Mouse (Mus musculus): ENCODE measurements at regions not wholly inside any gene's neighbourhood (a gene's known extent, or its start where the extent isn't known, plus 50 kb on each side); places are given as distances from the start of the nearest gene placed in this dataset.

- Histone ChIP-seq H3K36me3 (no peaks in the 10 kb centered on the region), H3K27ac (no peak overlapping the region), H3K9me3 (no peaks in the 10 kb centered on the region), H3K4me2 (no peak overlapping the region), H3K4me3 (replicated peaks) (no peak overlapping the region), H3K9ac (replicated peaks) (no peak overlapping the region), H3K27me3 (no peaks in the 10 kb centered on the region), H3K4me1 (replicated peaks) (no peaks in the 10 kb centered on the region)
- ATAC-seq (ENCODE audit: insufficient number of reproducible peaks, insufficient read depth, low FRiP score, low TSS enrichment, low read depth): no peak
- WGBS: 87% methylated on average over 4 of the region's 4 CpGs
These were observed 279.8 kb upstream of the Mad2l1 start for GRCm38 (mm10) chr6:66255378-66255777.

GRCm38 (mm10) chr6:66263429-66263828, 271.8 kb upstream of the Mad2l1 start:
- Histone ChIP-seq H3K9me3 (no peaks in the 10 kb centered on the region), H3K4me3 (replicated peaks) (no peak overlapping the region), H3K27me3 (no peaks in the 10 kb centered on the region), H3K9ac (replicated peaks) (no peak overlapping the region), H3K4me1 (replicated peaks) (no peaks in the 10 kb centered on the region), H3K4me2 (no peak overlapping the region), H3K27ac (no peak overlapping the region), H3K36me3 (no peaks in the 10 kb centered on the region)
- 79% methylated on average over 3 of the region's 3 CpGs for WGBS
- ATAC-seq (ENCODE audit: insufficient number of reproducible peaks, insufficient read depth, low FRiP score, low TSS enrichment, low read depth): no peak

DNA sequence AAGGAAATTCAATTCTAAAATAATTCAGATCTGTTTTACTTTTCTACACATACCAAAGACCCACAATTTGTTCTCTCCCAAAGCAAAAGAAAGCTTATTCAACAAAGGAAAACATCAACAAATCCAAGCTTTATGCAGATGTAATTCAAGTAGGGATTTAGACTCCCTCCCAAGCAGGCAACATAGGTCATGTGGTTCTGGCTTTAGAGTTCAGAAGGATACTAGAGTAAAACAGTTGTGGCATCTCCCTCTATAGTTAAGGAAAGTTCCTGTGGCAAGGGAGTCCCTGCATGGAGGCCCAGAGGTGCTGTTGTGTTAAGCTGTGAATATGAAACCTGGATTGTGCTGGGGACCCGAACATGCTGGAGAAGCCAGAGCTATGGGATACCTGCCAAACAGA, 271.3 kb upstream of the Mad2l1 start:
- Histone ChIP-seq H3K27ac (no peak overlapping the region), H3K36me3 (no peaks in the 10 kb centered on the region), H3K9me3 (no peaks in the 10 kb centered on the region), H3K4me2 (no peak overlapping the region), H3K4me3 (replicated peaks) (no peak overlapping the region), H3K4me1 (replicated peaks) (no peaks in the 10 kb centered on the region), H3K9ac (replicated peaks) (no peak overlapping the region), H3K27me3 (no peaks in the 10 kb centered on the region)
- 83% methylated on average over 1 of the region's 1 CpGs for WGBS
- ATAC-seq (ENCODE audit: insufficient number of reproducible peaks, insufficient read depth, low FRiP score, low TSS enrichment, low read depth): no peak

DNA sequence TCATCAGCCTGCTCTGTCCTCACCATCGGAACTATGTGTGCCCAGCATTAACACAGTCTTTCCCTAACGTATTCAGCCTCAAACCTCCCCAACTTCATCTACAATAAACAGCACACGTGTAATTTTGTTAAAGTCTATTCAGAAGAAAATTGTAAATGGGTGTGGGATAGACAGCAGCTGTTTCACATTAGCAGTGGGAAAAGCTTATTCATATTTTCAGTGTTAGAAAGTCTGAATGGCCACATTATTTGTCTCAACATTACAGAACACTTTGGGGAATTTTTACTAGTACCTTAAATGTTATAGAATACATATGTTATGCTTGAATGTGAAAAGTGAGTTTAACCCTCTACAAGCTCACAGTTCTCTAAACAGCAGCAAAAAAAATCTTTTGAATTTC, 266.8 kb upstream of the Mad2l1 start:
- Histone ChIP-seq H3K4me3 (replicated peaks) (no peak overlapping the region), H3K27ac (0 out of 2 replicates have a peak overlapping the region, but pooled peaks have one; percentile 12), H3K9me3 (no peaks in the 10 kb centered on the region), H3K27me3 (no peaks in the 10 kb centered on the region), H3K4me1 (replicated peaks) (no peaks in the 10 kb centered on the region), H3K9ac (replicated peaks) (no peak overlapping the region), H3K36me3 (no peaks in the 10 kb centered on the region), H3K4me2 (no peak overlapping the region)
- ATAC-seq (ENCODE audit: insufficient number of reproducible peaks, insufficient read depth, low FRiP score, low TSS enrichment, low read depth): peak; percentile 63; the same call in 1 of the 2 replicates
- 35% methylated on average over 3 of the region's 3 CpGs for WGBS

DNA sequence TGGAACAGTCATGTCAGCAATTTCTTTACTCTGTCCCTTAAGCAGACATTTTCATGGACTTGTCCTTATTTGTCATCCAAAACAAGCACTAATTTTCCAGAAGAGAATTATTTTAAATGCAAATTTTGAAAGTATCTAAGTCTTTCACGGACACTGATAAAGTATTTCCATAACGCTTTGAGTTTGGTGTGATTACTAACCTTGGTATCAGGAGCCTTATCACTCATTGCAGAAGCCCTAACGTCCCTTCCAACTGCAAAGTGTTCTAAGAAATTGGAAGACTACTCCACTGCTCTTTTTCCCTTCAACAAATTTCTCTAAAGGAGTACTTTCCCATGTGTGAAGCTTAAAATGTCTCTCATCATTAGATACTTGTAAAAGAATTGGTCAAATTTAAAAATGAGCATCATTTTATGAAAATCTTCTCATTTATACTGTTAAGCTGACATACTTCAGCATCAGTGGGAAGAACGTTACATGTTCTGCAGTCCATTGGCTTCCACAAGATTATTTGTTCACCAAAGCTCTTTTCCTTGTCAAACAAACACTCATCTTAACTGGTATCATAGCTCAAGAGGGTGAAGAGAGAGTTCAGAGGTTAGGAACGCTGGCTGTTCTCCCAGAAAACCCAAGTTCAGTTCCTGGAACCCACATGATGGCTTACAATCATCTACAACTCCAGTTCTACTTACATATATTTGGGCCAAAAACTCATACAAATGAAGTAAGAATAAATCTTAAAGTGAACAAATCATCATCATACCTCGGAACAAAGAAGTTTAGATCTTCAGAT, 263.6 kb upstream of the Mad2l1 start:
- Histone ChIP-seq H3K4me3 (replicated peaks) (no peak overlapping the region), H3K9me3 (no peaks in the 10 kb centered on the region), H3K9ac (replicated peaks) (no peak overlapping the region), H3K36me3 (no peaks in the 10 kb centered on the region), H3K4me2 (no peak overlapping the region), H3K27me3 (no peaks in the 10 kb centered on the region), H3K27ac (no peak overlapping the region), H3K4me1 (replicated peaks) (no peaks in the 10 kb centered on the region)
- no peak for ATAC-seq (ENCODE audit: insufficient number of reproducible peaks, insufficient read depth, low FRiP score, low TSS enrichment, low read depth)
- WGBS: 89% methylated on average over 6 of the region's 6 CpGs

DNA sequence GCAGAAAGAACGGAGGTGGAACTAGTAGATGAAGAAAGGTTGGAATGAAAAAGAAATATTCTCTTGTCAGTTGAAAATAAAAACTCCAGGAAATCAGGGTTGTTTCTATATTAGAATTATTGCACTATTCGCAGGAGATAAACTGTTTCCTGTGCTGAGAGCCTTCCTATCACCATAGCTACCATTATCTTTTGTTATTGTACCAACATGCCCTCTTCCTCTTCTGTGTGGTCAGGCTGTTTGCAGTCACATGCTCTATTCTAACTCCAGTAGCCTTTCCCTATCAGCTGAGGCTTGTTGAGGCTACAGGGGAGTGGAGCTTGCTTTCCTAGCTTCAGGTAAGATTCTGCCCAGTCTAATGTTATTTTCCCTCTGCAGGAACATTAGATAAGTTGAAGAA, 263.0 kb upstream of the Mad2l1 start:
- 94% methylated on average over 2 of the region's 2 CpGs for WGBS

DNA sequence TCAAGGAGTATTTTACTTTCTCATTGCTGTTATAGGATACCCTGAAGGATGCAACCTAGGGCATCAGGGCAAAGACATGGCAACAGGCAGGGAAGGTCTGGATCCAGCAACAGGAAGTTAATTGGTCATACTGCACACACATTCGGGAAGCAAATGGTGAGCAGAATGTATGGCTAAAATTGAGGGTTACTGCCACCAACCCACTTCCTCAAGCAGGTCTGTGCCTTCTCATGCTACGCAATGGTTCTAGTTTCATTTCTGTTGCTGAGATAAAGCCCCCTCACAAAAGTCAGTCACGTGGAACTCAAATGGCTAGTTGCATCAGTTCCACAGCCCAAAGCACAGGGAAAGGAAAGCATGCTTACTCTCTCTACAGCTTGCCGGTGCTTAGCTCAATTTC, 260.5 kb upstream of the Mad2l1 start:
- 79% methylated on average over 4 of the region's 4 CpGs for WGBS
- Histone ChIP-seq H3K9ac (replicated peaks) (no peak overlapping the region), H3K27me3 (no peaks in the 10 kb centered on the region), H3K4me1 (replicated peaks) (no peaks in the 10 kb centered on the region), H3K4me2 (no peak overlapping the region), H3K9me3 (peaks cover 3% of the 10 kb centered on the region; the same call in 1 of the 2 replicates), H3K4me3 (replicated peaks) (no peak overlapping the region), H3K27ac (no peak overlapping the region), H3K36me3 (no peaks in the 10 kb centered on the region)
- no peak for ATAC-seq (ENCODE audit: insufficient number of reproducible peaks, insufficient read depth, low FRiP score, low TSS enrichment, low read depth)

More for the DNA sequence above, 263.0 kb upstream of the Mad2l1 start:
- Histone ChIP-seq H3K4me3 (replicated peaks) (no peak overlapping the region), H3K4me2 (no peak overlapping the region), H3K9ac (replicated peaks) (no peak overlapping the region), H3K27me3 (no peaks in the 10 kb centered on the region), H3K27ac (no peak overlapping the region), H3K36me3 (no peaks in the 10 kb centered on the region), H3K9me3 (no peaks in the 10 kb centered on the region), H3K4me1 (replicated peaks) (no peaks in the 10 kb centered on the region)
- ATAC-seq (ENCODE audit: insufficient number of reproducible peaks, insufficient read depth, low FRiP score, low TSS enrichment, low read depth): no peak

- WGBS: 82% methylated on average over 8 of the region's 8 CpGs
- Histone ChIP-seq H3K27ac (no peak overlapping the region), H3K9ac (replicated peaks) (no peak overlapping the region), H3K27me3 (no peaks in the 10 kb centered on the region), H3K4me1 (replicated peaks) (peaks cover 12% of the 10 kb centered on the region), H3K36me3 (no peaks in the 10 kb centered on the region), H3K9me3 (peaks cover 3% of the 10 kb centered on the region; the same call in 1 of the 2 replicates), H3K4me2 (no peak overlapping the region), H3K4me3 (replicated peaks) (no peak overlapping the region)
- no peak for ATAC-seq (ENCODE audit: insufficient number of reproducible peaks, insufficient read depth, low FRiP score, low TSS enrichment, low read depth)
These were observed 254.5 kb upstream of the Mad2l1 start for GRCm38 (mm10) chr6:66280701-66281100.

GRCm38 (mm10) chr6:66282566-66283115, 252.5 kb upstream of the Mad2l1 start:
- no peaks in the 10 kb centered on the region for H3K27me3 ChIP-seq
- no peak overlapping the region for H3K9ac ChIP-seq (replicated peaks)
- ATAC-seq (ENCODE audit: insufficient number of reproducible peaks, insufficient read depth, low FRiP score, low TSS enrichment, low read depth): peak; percentile 87
- H3K9me3 ChIP-seq: peaks cover 3% of the 10 kb centered on the region; the same call in 1 of the 2 replicates
- H3K27ac ChIP-seq: 0 out of 2 replicates have a peak overlapping the region, but pooled peaks have one; percentile 14
- no peaks in the 10 kb centered on the region for H3K36me3 ChIP-seq
- WGBS: 26% methylated on average over 6 of the region's 6 CpGs
- no peak overlapping the region for H3K4me3 ChIP-seq (replicated peaks)
- H3K4me1 ChIP-seq (replicated peaks): peaks cover 12% of the 10 kb centered on the region
- H3K4me2 ChIP-seq: no peak overlapping the region

DNA sequence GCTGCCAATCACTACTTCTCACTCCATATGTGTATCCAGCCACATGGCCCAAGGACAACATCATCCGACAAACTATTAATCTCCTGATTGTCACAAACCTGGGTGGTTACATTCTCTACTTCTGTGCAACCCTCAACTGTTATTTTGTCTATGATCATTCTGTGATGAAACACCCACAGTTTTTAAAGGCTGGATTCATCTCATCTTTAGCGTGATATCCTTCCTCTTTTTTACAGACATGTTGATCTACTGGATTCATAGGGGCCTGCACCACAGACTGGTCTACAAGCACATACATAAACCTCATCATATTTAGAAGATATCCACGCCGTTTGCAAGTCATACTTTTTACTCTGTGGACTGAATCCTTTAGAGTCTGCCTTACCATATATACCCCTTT, 251.7 kb upstream of the Mad2l1 start:
- Histone ChIP-seq H3K4me3 (replicated peaks) (no peak overlapping the region), H3K27ac (no peak overlapping the region), H3K36me3 (no peaks in the 10 kb centered on the region), H3K9ac (replicated peaks) (no peak overlapping the region), H3K9me3 (no peaks in the 10 kb centered on the region), H3K4me1 (replicated peaks) (peaks cover 12% of the 10 kb centered on the region), H3K27me3 (no peaks in the 10 kb centered on the region), H3K4me2 (no peak overlapping the region)
- ATAC-seq (ENCODE audit: insufficient number of reproducible peaks, insufficient read depth, low FRiP score, low TSS enrichment, low read depth): no peak
- WGBS: 83% methylated on average over 4 of the region's 4 CpGs

DNA sequence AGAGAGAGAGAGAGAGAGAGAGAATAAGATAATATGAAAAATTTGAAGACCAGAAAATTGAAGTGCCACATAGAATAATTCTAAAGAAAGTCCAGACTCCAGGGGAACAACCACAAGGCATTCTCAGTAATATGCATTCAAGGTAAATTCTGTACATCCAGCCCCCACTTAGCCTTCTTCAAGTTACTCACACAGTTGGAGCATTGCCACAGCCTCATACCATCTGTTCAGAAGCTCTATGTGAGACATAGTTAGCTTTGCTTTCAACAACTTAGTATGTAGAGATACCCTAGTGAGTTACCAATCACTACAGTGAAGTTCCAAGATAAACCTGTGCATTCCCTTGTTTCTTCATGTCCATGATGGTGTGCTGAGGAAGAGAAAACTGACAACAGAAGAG, 247.6 kb upstream of the Mad2l1 start:
- no peak overlapping the region for H3K9ac ChIP-seq (replicated peaks)
- peaks cover 9% of the 10 kb centered on the region for H3K4me1 ChIP-seq (replicated peaks)
- ATAC-seq (ENCODE audit: insufficient number of reproducible peaks, insufficient read depth, low FRiP score, low TSS enrichment, low read depth): no peak
- no peaks in the 10 kb centered on the region for H3K27me3 ChIP-seq
- H3K9me3 ChIP-seq: no peaks in the 10 kb centered on the region
- no peak overlapping the region for H3K27ac ChIP-seq
- no peaks in the 10 kb centered on the region for H3K36me3 ChIP-seq
- no peak overlapping the region for H3K4me2 ChIP-seq
- no peak overlapping the region for H3K4me3 ChIP-seq (replicated peaks)

DNA sequence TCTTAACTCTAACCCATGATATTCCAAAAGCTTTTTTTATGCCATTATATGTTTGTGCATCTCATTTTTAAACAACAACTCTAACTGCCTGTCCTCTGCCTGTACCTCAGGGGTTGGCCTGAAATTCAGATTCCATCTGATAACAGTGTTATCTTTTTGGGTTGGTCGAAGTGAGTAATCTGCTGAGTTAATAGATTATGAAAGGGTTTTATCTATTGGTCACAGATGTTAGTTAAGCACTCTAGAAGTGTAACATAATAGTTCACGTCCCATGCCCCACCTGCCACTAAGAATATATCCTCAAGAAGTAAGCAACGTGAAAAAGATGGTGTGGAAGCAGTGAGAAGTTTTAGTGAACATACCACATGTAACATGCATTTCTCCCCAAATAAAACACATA, 246.0 kb upstream of the Mad2l1 start:
- H3K27me3 ChIP-seq: no peaks in the 10 kb centered on the region
- H3K4me1 ChIP-seq (replicated peaks): no peaks in the 10 kb centered on the region
- H3K27ac ChIP-seq: no peak overlapping the region
- whole genome bisulfite sequencing: 69% methylated on average over 3 of the region's 3 CpGs
- ATAC-seq (ENCODE audit: insufficient number of reproducible peaks, insufficient read depth, low FRiP score, low TSS enrichment, low read depth): no peak
- no peak overlapping the region for H3K9ac ChIP-seq (replicated peaks)
- no peak overlapping the region for H3K4me3 ChIP-seq (replicated peaks)
- no peaks in the 10 kb centered on the region for H3K9me3 ChIP-seq
- no peaks in the 10 kb centered on the region for H3K36me3 ChIP-seq
- no peak overlapping the region for H3K4me2 ChIP-seq

Data from limb, embryonic 12.5 days (tissue).